Mouse (Mus musculus): ENCODE measurements around the gene Gm45062. TPM values are rescaled to one million over a fixed set of nuclear protein-coding genes. Genes with fewer than 3 reads are reported as not detected.
A peak's percentile ranks its signal among the peaks of the same experiment; 100 is the strongest.

The Gm45062 gene
- polyA plus RNA-seq, 1 experiment from 2014 or later, result 14.5 TPM

GRCm38 (mm10) chr6:8368198-8368864 is 109.1 kb downstream of the Gm45062 start:
- Histone ChIP-seq H3K9me3 (ENCODE audit: control insufficient read depth, low read length) (no peaks in the 10 kb centered on the region), H3K27me3 (ENCODE audit: control insufficient read depth, insufficient read depth, low read length) (no peaks in the 10 kb centered on the region), H3K27ac (ENCODE audit: low read depth, low read length) (no peak overlapping the region), H3K4me1 (replicated peaks; ENCODE audit: control insufficient read depth, insufficient read depth, low read length) (no peaks in the 10 kb centered on the region), H3K4me2 (replicated peaks; ENCODE audit: low read depth, low read length) (no peak overlapping the region), H3K36me3 (ENCODE audit: control insufficient read depth, insufficient read depth, low read length) (no peaks in the 10 kb centered on the region), H3K4me3 (ENCODE audit: low read depth, low read length) (no peak overlapping the region), H3K9ac (ENCODE audit: low read depth, low read length) (no peak overlapping the region)
- DNase-seq (ENCODE audit: low spot score) (no peak), ATAC-seq (ENCODE audit: low FRiP score) (peak; percentile 73)
- 61% methylated on average over 2 of the region's 2 CpGs for WGBS

- 86% methylated on average over 3 of the region's 3 CpGs for WGBS
Measured at GRCm38 (mm10) chr6:8370624-8371023, 111.4 kb downstream of the Gm45062 start.

GRCm38 (mm10) chr6:8373051-8373450 is 113.8 kb downstream of the Gm45062 start:
- 74% methylated on average over 2 of the region's 2 CpGs for WGBS
- Histone ChIP-seq H3K36me3 (ENCODE audit: control insufficient read depth, insufficient read depth, low read length) (no peaks in the 10 kb centered on the region), H3K27me3 (ENCODE audit: control insufficient read depth, insufficient read depth, low read length) (no peaks in the 10 kb centered on the region), H3K4me1 (replicated peaks; ENCODE audit: control insufficient read depth, insufficient read depth, low read length) (no peaks in the 10 kb centered on the region), H3K9ac (ENCODE audit: low read depth, low read length) (no peak overlapping the region), H3K4me3 (ENCODE audit: low read depth, low read length) (no peak overlapping the region), H3K27ac (ENCODE audit: low read depth, low read length) (no peak overlapping the region), H3K4me2 (replicated peaks; ENCODE audit: low read depth, low read length) (no peak overlapping the region), H3K9me3 (ENCODE audit: control insufficient read depth, low read length) (no peaks in the 10 kb centered on the region)
- no peak for ATAC-seq (ENCODE audit: low FRiP score)
- DNase-seq (ENCODE audit: low spot score), result no peak

More at GRCm38 (mm10) chr6:8370624-8371023, 111.4 kb downstream of the Gm45062 start:
- Histone ChIP-seq H3K4me2 (replicated peaks; ENCODE audit: low read depth, low read length) (no peak overlapping the region), H3K9me3 (ENCODE audit: control insufficient read depth, low read length) (no peaks in the 10 kb centered on the region), H3K4me3 (ENCODE audit: low read depth, low read length) (no peak overlapping the region), H3K36me3 (ENCODE audit: control insufficient read depth, insufficient read depth, low read length) (no peaks in the 10 kb centered on the region), H3K4me1 (replicated peaks; ENCODE audit: control insufficient read depth, insufficient read depth, low read length) (no peaks in the 10 kb centered on the region), H3K27me3 (ENCODE audit: control insufficient read depth, insufficient read depth, low read length) (no peaks in the 10 kb centered on the region), H3K9ac (ENCODE audit: low read depth, low read length) (no peak overlapping the region), H3K27ac (ENCODE audit: low read depth, low read length) (no peak overlapping the region)
- DNase-seq (ENCODE audit: low spot score), result no peak
- ATAC-seq (ENCODE audit: low FRiP score), result no peak

- no peak for ATAC-seq (ENCODE audit: low FRiP score)
- no peak overlapping the region for H3K27ac ChIP-seq (ENCODE audit: low read depth, low read length)
- H3K27me3 ChIP-seq (ENCODE audit: control insufficient read depth, insufficient read depth, low read length), result no peaks in the 10 kb centered on the region
- 53% methylated on average over 8 of the region's 8 CpGs for WGBS
- DNase-seq (ENCODE audit: low spot score), result no peak
- no peaks in the 10 kb centered on the region for H3K36me3 ChIP-seq (ENCODE audit: control insufficient read depth, insufficient read depth, low read length)
- no peak overlapping the region for H3K9ac ChIP-seq (ENCODE audit: low read depth, low read length)
- no peak overlapping the region for H3K4me3 ChIP-seq (ENCODE audit: low read depth, low read length)
- H3K4me2 ChIP-seq (replicated peaks; ENCODE audit: low read depth, low read length), result no peak overlapping the region
- H3K4me1 ChIP-seq (replicated peaks; ENCODE audit: control insufficient read depth, insufficient read depth, low read length), result no peaks in the 10 kb centered on the region
- no peaks in the 10 kb centered on the region for H3K9me3 ChIP-seq (ENCODE audit: control insufficient read depth, low read length)
Measured at GRCm38 (mm10) chr6:8373851-8374250, 114.6 kb downstream of the Gm45062 start.

GRCm38 (mm10) chr6:8374290-8374689 is 115.0 kb downstream of the Gm45062 start:
- Histone ChIP-seq H3K4me2 (replicated peaks; ENCODE audit: low read depth, low read length) (no peak overlapping the region), H3K36me3 (ENCODE audit: control insufficient read depth, insufficient read depth, low read length) (no peaks in the 10 kb centered on the region), H3K9me3 (ENCODE audit: control insufficient read depth, low read length) (no peaks in the 10 kb centered on the region), H3K27me3 (ENCODE audit: control insufficient read depth, insufficient read depth, low read length) (no peaks in the 10 kb centered on the region), H3K27ac (ENCODE audit: low read depth, low read length) (no peak overlapping the region), H3K4me3 (ENCODE audit: low read depth, low read length) (no peak overlapping the region), H3K4me1 (replicated peaks; ENCODE audit: control insufficient read depth, insufficient read depth, low read length) (no peaks in the 10 kb centered on the region), H3K9ac (ENCODE audit: low read depth, low read length) (no peak overlapping the region)
- WGBS, result 83% methylated on average over 6 of the region's 6 CpGs
- ATAC-seq (ENCODE audit: low FRiP score) (no peak), DNase-seq (ENCODE audit: low spot score) (no peak)

- H3K36me3 ChIP-seq (ENCODE audit: control insufficient read depth, insufficient read depth, low read length), result no peaks in the 10 kb centered on the region
- 0 out of 2 replicates have a peak, but pooled peaks have one; percentile 35 for ATAC-seq (ENCODE audit: low FRiP score)
- 86% methylated on average over 4 of the region's 4 CpGs for WGBS
- H3K4me2 ChIP-seq (replicated peaks; ENCODE audit: low read depth, low read length), result no peak overlapping the region
- no peaks in the 10 kb centered on the region for H3K9me3 ChIP-seq (ENCODE audit: control insufficient read depth, low read length)
- no peak for DNase-seq (ENCODE audit: low spot score)
- no peak overlapping the region for H3K9ac ChIP-seq (ENCODE audit: low read depth, low read length)
- no peaks in the 10 kb centered on the region for H3K4me1 ChIP-seq (replicated peaks; ENCODE audit: control insufficient read depth, insufficient read depth, low read length)
- no peak overlapping the region for H3K4me3 ChIP-seq (ENCODE audit: low read depth, low read length)
- H3K27ac ChIP-seq (ENCODE audit: low read depth, low read length), result no peak overlapping the region
- no peaks in the 10 kb centered on the region for H3K27me3 ChIP-seq (ENCODE audit: control insufficient read depth, insufficient read depth, low read length)
Measured at GRCm38 (mm10) chr6:8374712-8375111, 115.5 kb downstream of the Gm45062 start.

GRCm38 (mm10) chr6:8376351-8376750 is 117.1 kb downstream of the Gm45062 start:
- DNase-seq (ENCODE audit: low spot score) (no peak), ATAC-seq (ENCODE audit: low FRiP score) (no peak)
- H3K4me1 ChIP-seq (replicated peaks; ENCODE audit: control insufficient read depth, insufficient read depth, low read length), result no peaks in the 10 kb centered on the region
- H3K36me3 ChIP-seq (ENCODE audit: control insufficient read depth, insufficient read depth, low read length), result no peaks in the 10 kb centered on the region
- WGBS, result 90% methylated on average over 5 of the region's 5 CpGs
- no peaks in the 10 kb centered on the region for H3K9me3 ChIP-seq (ENCODE audit: control insufficient read depth, low read length)
- no peak overlapping the region for H3K9ac ChIP-seq (ENCODE audit: low read depth, low read length)
- no peaks in the 10 kb centered on the region for H3K27me3 ChIP-seq (ENCODE audit: control insufficient read depth, insufficient read depth, low read length)
- no peak overlapping the region for H3K4me2 ChIP-seq (replicated peaks; ENCODE audit: low read depth, low read length)
- H3K4me3 ChIP-seq (ENCODE audit: low read depth, low read length), result no peak overlapping the region
- H3K27ac ChIP-seq (ENCODE audit: low read depth, low read length), result no peak overlapping the region

GRCm38 (mm10) chr6:8377667-8378066 is 118.4 kb downstream of the Gm45062 start:
- Histone ChIP-seq H3K27ac (ENCODE audit: low read depth, low read length) (no peak overlapping the region), H3K9ac (ENCODE audit: low read depth, low read length) (no peak overlapping the region), H3K27me3 (ENCODE audit: control insufficient read depth, insufficient read depth, low read length) (no peaks in the 10 kb centered on the region), H3K4me3 (ENCODE audit: low read depth, low read length) (no peak overlapping the region), H3K4me2 (replicated peaks; ENCODE audit: low read depth, low read length) (no peak overlapping the region), H3K36me3 (ENCODE audit: control insufficient read depth, insufficient read depth, low read length) (no peaks in the 10 kb centered on the region), H3K9me3 (ENCODE audit: control insufficient read depth, low read length) (no peaks in the 10 kb centered on the region), H3K4me1 (replicated peaks; ENCODE audit: control insufficient read depth, insufficient read depth, low read length) (no peaks in the 10 kb centered on the region)
- DNase-seq (ENCODE audit: low spot score) (no peak), ATAC-seq (ENCODE audit: low FRiP score) (no peak)
- WGBS, result 91% methylated on average over 8 of the region's 8 CpGs

- no peak overlapping the region for H3K4me2 ChIP-seq (replicated peaks; ENCODE audit: low read depth, low read length)
- H3K4me3 ChIP-seq (ENCODE audit: low read depth, low read length), result no peak overlapping the region
- no peaks in the 10 kb centered on the region for H3K4me1 ChIP-seq (replicated peaks; ENCODE audit: control insufficient read depth, insufficient read depth, low read length)
- no peaks in the 10 kb centered on the region for H3K27me3 ChIP-seq (ENCODE audit: control insufficient read depth, insufficient read depth, low read length)
- WGBS, result 95% methylated on average over 2 of the region's 2 CpGs
- no peak overlapping the region for H3K27ac ChIP-seq (ENCODE audit: low read depth, low read length)
- H3K36me3 ChIP-seq (ENCODE audit: control insufficient read depth, insufficient read depth, low read length), result no peaks in the 10 kb centered on the region
- H3K9me3 ChIP-seq (ENCODE audit: control insufficient read depth, low read length), result no peaks in the 10 kb centered on the region
- no peak overlapping the region for H3K9ac ChIP-seq (ENCODE audit: low read depth, low read length)
- no peak for DNase-seq (ENCODE audit: low spot score)
- ATAC-seq (ENCODE audit: low FRiP score), result no peak
Measured at GRCm38 (mm10) chr6:8389307-8389706, 130.1 kb downstream of the Gm45062 start.

All from hindbrain, embryonic 11.5 days (tissue).